Mouse (Mus musculus) cerebral cortex, adult 2 months (tissue): ENCODE results near the gene Gnb5.

Source experiments
- WGBS: fragments of 180-500 bp; shearing (Covaris S2); methylation state at CpG from one replicate; pipeline ENCODE4 v1.1.7; 2018; 5-methylcytosine and 5-hydroxymethylcytosine counted together

Gene Gnb5

GRCm38 (mm10) chr9:75304286-75304685 is 1.8 kb upstream of the Gnb5 start:
- 52% methylated on average over 7 of the region's 7 CpGs for WGBS

GRCm38 (mm10) chr9:75307015-75307414 is 927 bp downstream of the Gnb5 start:
- WGBS, result 69% methylated on average over 5 of the region's 5 CpGs

GRCm38 (mm10) chr9:75308621-75309020 is 2.5 kb downstream of the Gnb5 start:
- WGBS, result 69% methylated on average over 5 of the region's 5 CpGs

- WGBS, result 29% methylated on average over 4 of the region's 4 CpGs
Measured at GRCm38 (mm10) chr9:75312008-75312407, 5.9 kb downstream of the Gnb5 start.

- 22% methylated on average over 9 of the region's 11 CpGs for WGBS
Measured at GRCm38 (mm10) chr9:75313138-75313831, 7.2 kb downstream of the Gnb5 start.

GRCm38 (mm10) chr9:75313832-75314516 is 7.9 kb downstream of the Gnb5 start:
- WGBS, result under 1% methylated on average over 51 of the region's 52 CpGs

GRCm38 (mm10) chr9:75314517-75315105 is 8.5 kb downstream of the Gnb5 start:
- 2% methylated on average over 22 of the region's 22 CpGs for WGBS

- WGBS, result 58% methylated on average over 3 of the region's 3 CpGs
Measured at GRCm38 (mm10) chr9:75315238-75315637, 9.2 kb downstream of the Gnb5 start.

- 84% methylated on average over 6 of the region's 6 CpGs for WGBS
Measured at GRCm38 (mm10) chr9:75316771-75317170, 10.7 kb downstream of the Gnb5 start.

GRCm38 (mm10) chr9:75318196-75318595 is 12.1 kb downstream of the Gnb5 start:
- 89% methylated on average over 2 of the region's 2 CpGs for WGBS

GRCm38 (mm10) chr9:75319365-75319764 is 13.3 kb downstream of the Gnb5 start:
- 67% methylated on average over 3 of the region's 3 CpGs for WGBS

- 38% methylated on average over 13 of the region's 13 CpGs for WGBS
Measured at GRCm38 (mm10) chr9:75322099-75322885, 16.2 kb downstream of the Gnb5 start.

GRCm38 (mm10) chr9:75328047-75328446 is 22.0 kb downstream of the Gnb5 start:
- WGBS, result 96% methylated on average over 3 of the region's 3 CpGs

GRCm38 (mm10) chr9:75330821-75331220 is 24.7 kb downstream of the Gnb5 start:
- WGBS, result 70% methylated on average over 8 of the region's 8 CpGs

GRCm38 (mm10) chr9:75334440-75334839 is 28.4 kb downstream of the Gnb5 start:
- 73% methylated on average over 4 of the region's 4 CpGs for WGBS

- WGBS, result 44% methylated on average over 6 of the region's 6 CpGs
Measured at GRCm38 (mm10) chr9:75338016-75338415, 31.9 kb downstream of the Gnb5 start.

- WGBS, result 62% methylated on average over 4 of the region's 4 CpGs
Measured at GRCm38 (mm10) chr9:75342433-75342832, 36.3 kb downstream of the Gnb5 start.

- 84% methylated on average over 5 of the region's 5 CpGs for WGBS
Measured at GRCm38 (mm10) chr9:75347458-75347857, 41.4 kb downstream of the Gnb5 start, which contains the start of gene Bcl2l10. Gene Bcl2l10 (plus strand): TSS chr9:75347758.

- WGBS, result 79% methylated on average over 17 of the region's 17 CpGs
Measured at GRCm38 (mm10) chr9:75348066-75348465, 42.0 kb downstream of the Gnb5 start.

- WGBS, result 68% methylated on average over 3 of the region's 3 CpGs
Measured at GRCm38 (mm10) chr9:75348641-75349040, 42.6 kb downstream of the Gnb5 start.

GRCm38 (mm10) chr9:75353094-75353493 is 47.0 kb downstream of the Gnb5 start:
- 45% methylated on average over 8 of the region's 8 CpGs for WGBS

- 86% methylated on average over 4 of the region's 4 CpGs for WGBS
Measured at GRCm38 (mm10) chr9:75355783-75356182, 49.7 kb downstream of the Gnb5 start.
